Mouse (Mus musculus) embryonic facial prominence, embryonic 15.5 days (tissue): ENCODE measurements at regions not wholly inside any gene's neighbourhood (a gene's known extent, or its start where the extent isn't known, plus 50 kb on each side); places are given as distances from the start of the nearest gene placed in this dataset.
A peak's percentile ranks its signal among the peaks of the same experiment; 100 is the strongest.

Experiments used
- ATAC-seq: fragments of 200-750 bp; cut with Nextera tagmentation; 2 replicates; pipeline ENCODE4 v1.8.0; 2017; ENCODE audit warnings: low read depth, moderate TSS enrichment; ENCODE audit not compliant: insufficient number of reproducible peaks, low FRiP score, low TSS enrichment
- H3K27ac ChIP-seq: fragments of 300-500 bp; sonication (generic); replicated peaks from 2 replicates; pipeline ENCODE4 v1.5.1; 2015; ENCODE audit warnings: mild to moderate bottlenecking, inconsistent platforms
- H3K27me3 ChIP-seq: fragments of 300-500 bp; sonication (generic); 2 replicates; pipeline ENCODE4 v1.6.1; 2015; ENCODE audit warnings: inconsistent platforms
- H3K36me3 ChIP-seq: fragments of 300-500 bp; sonication (generic); 2 replicates; pipeline ENCODE4 v1.6.1; 2015; ENCODE audit warnings: mild to moderate bottlenecking, inconsistent platforms
- H3K4me1 ChIP-seq: fragments of 300-500 bp; sonication (generic); 2 replicates; pipeline ENCODE4 v1.6.1; 2015; ENCODE audit warnings: inconsistent platforms
- H3K4me2 ChIP-seq: fragments of 300-500 bp; sonication (generic); replicated peaks from 2 replicates; pipeline ENCODE4 v1.6.1; 2015; ENCODE audit warnings: mild to moderate bottlenecking, inconsistent platforms
- H3K4me3 ChIP-seq: fragments of 300-500 bp; sonication (generic); replicated peaks from 2 replicates; pipeline ENCODE4 v1.5.1; 2015; ENCODE audit warnings: mild to moderate bottlenecking, inconsistent platforms
- H3K9ac ChIP-seq: fragments of 300-500 bp; sonication (generic); 2 replicates; pipeline ENCODE4 v1.6.1; 2015; ENCODE audit warnings: inconsistent platforms
- H3K9me3 ChIP-seq: fragments of 300-500 bp; sonication (generic); replicated peaks from 2 replicates; pipeline ENCODE4 v1.6.1; 2016; ENCODE audit warnings: inconsistent platforms
- WGBS: fragments of 180-500 bp; shearing (Covaris S2); methylation state at CpG from one replicate; pipeline ENCODE4 v1.1.7; 2015; 5-methylcytosine and 5-hydroxymethylcytosine counted together

DNA sequence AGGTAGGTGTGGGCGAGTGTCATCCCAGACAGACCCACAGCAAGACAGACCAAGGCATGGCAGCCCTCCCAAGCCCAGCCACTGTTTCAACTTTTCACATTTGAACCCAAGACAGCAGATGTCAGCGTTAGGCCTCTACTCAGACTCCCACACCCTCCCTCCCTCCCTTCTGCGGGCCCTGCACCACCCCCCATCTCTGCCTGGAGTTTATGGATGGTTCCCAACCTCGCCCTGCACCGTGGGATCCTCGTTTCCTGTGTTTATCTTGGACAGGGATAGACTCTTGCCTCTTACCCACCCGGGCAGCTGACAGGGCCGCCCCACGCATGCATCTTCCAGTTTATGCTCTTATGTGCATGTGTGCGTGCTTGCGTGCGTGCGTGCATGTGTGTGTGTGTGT, 85.2 kb upstream of the Zbtb40 start:
- Histone ChIP-seq H3K4me3 (no peak overlapping the region), H3K9me3 (no peaks in the 10 kb centered on the region), H3K27me3 (no peaks in the 10 kb centered on the region), H3K9ac (no peak overlapping the region), H3K36me3 (no peaks in the 10 kb centered on the region), H3K4me2 (no peak overlapping the region), H3K27ac (peak overlapping the region; percentile 3; the same call in 1 of the 2 replicates), H3K4me1 (peaks cover 22% of the 10 kb centered on the region)
- WGBS, result 47% methylated on average over 13 of the region's 13 CpGs
- ATAC-seq, result no peak

DNA sequence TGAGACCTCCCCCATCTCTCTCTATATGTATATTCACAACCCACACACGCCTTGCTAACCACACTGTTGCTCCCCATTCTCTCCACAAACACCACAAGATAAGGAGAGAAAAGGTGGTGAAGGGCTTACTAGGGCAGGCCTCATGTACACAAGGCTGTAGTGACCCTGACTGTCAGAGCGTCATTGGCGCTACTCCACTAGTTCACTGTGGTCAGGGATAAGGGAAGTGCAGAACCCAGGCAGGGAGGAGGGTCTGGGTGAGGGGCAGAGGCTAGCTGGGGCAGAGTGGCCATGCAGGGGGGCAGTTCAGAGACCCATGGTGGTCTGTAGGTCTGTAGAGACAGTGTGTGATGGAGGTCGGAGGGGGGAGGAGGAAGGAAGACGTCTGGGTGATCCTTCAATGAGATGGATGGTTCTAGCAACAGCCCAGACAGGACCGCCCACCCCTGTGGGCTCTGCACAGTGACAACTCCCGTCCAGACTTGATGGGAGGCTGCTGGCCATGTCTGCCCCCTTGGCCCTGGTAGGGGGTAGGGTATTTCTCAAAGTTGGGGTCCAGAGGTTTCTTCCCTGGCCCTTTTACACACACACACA, 82.1 kb upstream of the Zbtb40 start:
- no peak overlapping the region for H3K4me2 ChIP-seq
- H3K9ac ChIP-seq, result no peak overlapping the region
- no peaks in the 10 kb centered on the region for H3K9me3 ChIP-seq
- H3K27me3 ChIP-seq, result no peaks in the 10 kb centered on the region
- H3K4me3 ChIP-seq, result no peak overlapping the region
- no peaks in the 10 kb centered on the region for H3K36me3 ChIP-seq
- WGBS, result 56% methylated on average over 7 of the region's 7 CpGs
- no peak overlapping the region for H3K27ac ChIP-seq
- peaks cover 22% of the 10 kb centered on the region for H3K4me1 ChIP-seq
- no peak for ATAC-seq

DNA sequence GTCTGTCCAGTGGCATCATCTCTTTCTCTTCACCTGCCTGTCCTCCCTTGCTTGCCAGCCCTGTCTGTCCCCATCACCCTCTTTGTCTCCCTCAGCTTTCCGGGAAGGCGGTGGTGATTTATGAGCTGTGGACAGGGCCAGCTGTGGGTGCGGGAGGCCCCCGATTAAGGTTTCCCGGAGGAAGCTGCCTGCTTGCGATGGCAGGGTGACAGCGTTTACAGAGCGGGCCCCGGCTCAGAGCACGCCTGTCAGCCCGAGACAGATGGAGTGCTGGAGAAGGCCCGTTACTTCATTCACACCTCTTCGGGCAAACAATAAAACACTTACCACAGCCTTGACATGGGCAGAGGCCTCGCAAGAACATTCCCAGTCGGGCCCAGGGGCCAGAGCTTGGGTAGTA, 79.6 kb upstream of the Zbtb40 start:
- Histone ChIP-seq H3K36me3 (no peaks in the 10 kb centered on the region), H3K4me2 (no peak overlapping the region), H3K4me1 (peaks cover 3% of the 10 kb centered on the region; the same call in 1 of the 2 replicates), H3K9ac (no peak overlapping the region), H3K27ac (no peak overlapping the region), H3K27me3 (no peaks in the 10 kb centered on the region), H3K9me3 (no peaks in the 10 kb centered on the region), H3K4me3 (no peak overlapping the region)
- 64% methylated on average over 15 of the region's 15 CpGs for WGBS
- no peak for ATAC-seq

DNA sequence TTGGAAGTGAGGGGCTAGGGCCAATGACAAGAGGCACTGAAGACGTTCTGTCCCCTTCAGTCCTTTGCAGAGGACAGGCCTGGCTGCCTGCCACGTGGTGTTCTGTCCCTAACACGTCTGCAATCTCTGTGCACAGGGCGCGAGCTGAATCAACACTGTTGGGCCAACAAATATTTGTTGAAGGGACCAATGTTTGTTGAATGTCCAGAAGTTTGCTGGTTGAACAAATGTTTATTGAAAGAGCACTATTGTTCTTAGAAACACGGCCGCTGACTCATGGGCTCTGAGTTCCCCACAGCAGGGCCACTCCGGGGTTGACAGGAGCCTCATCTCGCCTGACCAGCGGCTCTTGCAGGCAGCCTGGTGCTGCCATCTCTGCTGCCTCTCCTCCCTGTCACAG, 73.1 kb upstream of the Zbtb40 start:
- Histone ChIP-seq H3K9ac (no peak overlapping the region), H3K27me3 (no peaks in the 10 kb centered on the region), H3K36me3 (no peaks in the 10 kb centered on the region), H3K4me2 (no peak overlapping the region), H3K4me1 (peaks cover 27% of the 10 kb centered on the region), H3K27ac (no peak overlapping the region), H3K4me3 (no peak overlapping the region), H3K9me3 (no peaks in the 10 kb centered on the region)
- WGBS, result 66% methylated on average over 10 of the region's 10 CpGs
- no peak for ATAC-seq

GRCm38 (mm10) chr4:137120597-137120996, 72.0 kb upstream of the Zbtb40 start:
- Histone ChIP-seq H3K9ac (no peak overlapping the region), H3K4me2 (no peak overlapping the region), H3K4me1 (peaks cover 30% of the 10 kb centered on the region), H3K4me3 (no peak overlapping the region), H3K27ac (no peak overlapping the region), H3K36me3 (no peaks in the 10 kb centered on the region), H3K27me3 (no peaks in the 10 kb centered on the region), H3K9me3 (no peaks in the 10 kb centered on the region)
- no peak for ATAC-seq
- WGBS, result 55% methylated on average over 7 of the region's 7 CpGs

GRCm38 (mm10) chr4:137118332-137118715, 69.7 kb upstream of the Zbtb40 start:
- H3K4me1 ChIP-seq, result peaks cover 44% of the 10 kb centered on the region
- no peaks in the 10 kb centered on the region for H3K36me3 ChIP-seq
- no peaks in the 10 kb centered on the region for H3K27me3 ChIP-seq
- H3K9ac ChIP-seq, result no peak overlapping the region
- peak; percentile 48; the same call in 1 of the 2 replicates for ATAC-seq
- 23% methylated on average over 10 of the region's 10 CpGs for WGBS
- peak overlapping the region; percentile 39 for H3K4me3 ChIP-seq
- H3K27ac ChIP-seq, result peak overlapping the region; percentile 52
- no peaks in the 10 kb centered on the region for H3K9me3 ChIP-seq
- H3K4me2 ChIP-seq, result peak overlapping the region; percentile 68

GRCm38 (mm10) chr4:137117471-137118331, 69.1 kb upstream of the Zbtb40 start:
- no peaks in the 10 kb centered on the region for H3K36me3 ChIP-seq
- H3K4me2 ChIP-seq, result peak overlapping the region; percentile 68
- 2% methylated on average over 26 of the region's 27 CpGs for WGBS
- peak; percentile 73 for ATAC-seq
- no peaks in the 10 kb centered on the region for H3K9me3 ChIP-seq
- peaks cover 44% of the 10 kb centered on the region for H3K4me1 ChIP-seq
- peak overlapping the region; percentile 39 for H3K4me3 ChIP-seq
- H3K27me3 ChIP-seq, result no peaks in the 10 kb centered on the region
- peak overlapping the region; percentile 76 for H3K27ac ChIP-seq
- H3K9ac ChIP-seq, result no peak overlapping the region

- Histone ChIP-seq H3K9ac (no peak overlapping the region), H3K4me2 (no peak overlapping the region), H3K27me3 (no peaks in the 10 kb centered on the region), H3K9me3 (no peaks in the 10 kb centered on the region), H3K27ac (peak overlapping the region; percentile 58; the same call in 1 of the 2 replicates), H3K36me3 (no peaks in the 10 kb centered on the region), H3K4me3 (no peak overlapping the region), H3K4me1 (peaks cover 50% of the 10 kb centered on the region)
- ATAC-seq, result no peak
- 40% methylated on average over 14 of the region's 14 CpGs for WGBS
Observed at GRCm38 (mm10) chr4:137115062-137115461, 66.5 kb upstream of the Zbtb40 start.

GRCm38 (mm10) chr4:137110276-137110675, 61.7 kb upstream of the Zbtb40 start:
- Histone ChIP-seq H3K36me3 (no peaks in the 10 kb centered on the region), H3K4me1 (peaks cover 30% of the 10 kb centered on the region), H3K9ac (no peak overlapping the region), H3K9me3 (no peaks in the 10 kb centered on the region), H3K4me2 (no peak overlapping the region), H3K27me3 (no peaks in the 10 kb centered on the region), H3K4me3 (no peak overlapping the region), H3K27ac (no peak overlapping the region)
- ATAC-seq, result no peak
- WGBS, result 47% methylated on average over 10 of the region's 10 CpGs

- peak; percentile 73 for ATAC-seq
- no peaks in the 10 kb centered on the region for H3K9me3 ChIP-seq
- peak overlapping the region; percentile 69 for H3K27ac ChIP-seq
- H3K36me3 ChIP-seq, result no peaks in the 10 kb centered on the region
- H3K4me1 ChIP-seq, result peaks cover 22% of the 10 kb centered on the region
- H3K9ac ChIP-seq, result no peak overlapping the region
- no peaks in the 10 kb centered on the region for H3K27me3 ChIP-seq
- peak overlapping the region; percentile 1; the same call in 1 of the 2 replicates for H3K4me2 ChIP-seq
- WGBS, result 42% methylated on average over 10 of the region's 10 CpGs
- H3K4me3 ChIP-seq, result peak overlapping the region; percentile 3; the same call in 1 of the 2 replicates
Observed at GRCm38 (mm10) chr4:137104447-137105044, 55.9 kb upstream of the Zbtb40 start.

DNA sequence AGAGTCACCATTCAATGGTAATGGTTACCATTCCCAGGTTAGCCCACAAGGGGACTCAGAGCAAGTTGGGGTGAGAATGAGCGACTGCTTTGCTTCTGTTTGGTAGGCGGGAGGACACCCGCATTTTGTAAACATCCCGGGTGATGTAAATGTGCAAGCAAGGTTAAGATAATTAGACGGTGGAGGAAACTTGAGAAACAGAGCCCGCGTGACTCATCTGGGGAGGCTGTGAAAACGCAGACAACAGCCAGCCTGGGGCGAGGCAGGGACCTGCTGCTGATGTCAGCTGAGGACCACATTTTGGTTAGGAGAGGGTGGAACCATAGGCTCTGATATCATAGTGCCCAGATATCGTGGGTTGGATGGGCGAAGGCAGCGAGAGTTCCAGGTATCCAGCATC, 52.6 kb upstream of the Zbtb40 start:
- Histone ChIP-seq H3K4me3 (no peak overlapping the region), H3K36me3 (no peaks in the 10 kb centered on the region), H3K4me1 (peaks cover 41% of the 10 kb centered on the region), H3K9me3 (no peaks in the 10 kb centered on the region), H3K27ac (no peak overlapping the region), H3K9ac (no peak overlapping the region), H3K4me2 (no peak overlapping the region), H3K27me3 (no peaks in the 10 kb centered on the region)
- no peak for ATAC-seq
- 64% methylated on average over 12 of the region's 12 CpGs for WGBS
